In the genomic region with DNA sequence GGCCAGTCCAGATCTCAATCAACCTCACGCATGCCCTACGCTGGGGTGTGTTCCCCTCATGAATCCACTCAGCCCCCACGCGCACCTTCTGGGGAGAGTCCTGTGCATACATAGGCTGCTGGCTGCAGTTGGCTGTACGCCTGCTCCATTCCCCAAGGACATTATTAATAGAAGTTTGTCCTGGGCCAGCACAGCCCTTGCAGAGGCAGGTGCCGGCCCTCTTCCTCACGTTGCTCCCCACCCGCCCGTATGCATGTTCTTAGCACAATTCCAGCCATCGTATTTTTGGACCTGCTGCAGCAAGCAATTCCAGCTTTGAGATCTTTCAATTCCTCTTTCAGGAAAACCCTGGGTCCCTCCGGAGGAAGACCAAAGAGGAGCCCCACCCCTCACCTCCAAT, we compare ENCODE assay signal across 10 mouse cellular contexts. TPM values are rescaled to one million over a fixed set of nuclear protein-coding genes. Genes with fewer than 3 reads are reported as not detected.
A peak's percentile ranks its signal among the peaks of the same experiment; 100 is the strongest.
DNase-seq lines count a peak whose midpoint lies in the region; TF ChIP-seq lines count a peak whose summit lies in the region.
"Had no signal": no experiment of that assay in that cellular context is flagged by ENCODE, and none has a peak within 500 bp of the region (broad histone marks: within the 10 kb centered on the region; RNA-seq: fewer than 3 reads in every experiment).

No protein-coding gene starts in this region.

- WGBS in olfactory bulb, adult 2 months: 58% methylated on average over 11 of the region's 11 CpGs

- no peak for TF ChIP-seq CTCF in layer of hippocampus, adult 2 months (conservative IDR thresholded peaks at IDR 0.05)
- no peak for TF ChIP-seq CTCF in embryonic fibroblast, embryonic 13.5 days (IDR thresholded peaks at IDR 0.05; ENCODE audit: borderline replicate concordance, insufficient read depth, low read length)
- TF ChIP-seq CTCF in olfactory bulb, adult 2 months (IDR thresholded peaks at IDR 0.05; ENCODE audit: insufficient read depth, low read depth, low read length): no peak

- H3K4me3 ChIP-seq in layer of hippocampus, adult 2 months: peak overlapping the region; percentile 66
- H3K4me3 ChIP-seq in embryonic fibroblast, embryonic 13.5 days (ENCODE audit: insufficient read depth, low read length): peak overlapping the region; percentile 46; the same call in 1 of the 2 replicates
- peak overlapping the region; percentile 15 for H3K4me3 ChIP-seq in olfactory bulb, adult 2 months (ENCODE audit: insufficient read depth, low read depth, low read length)

- no peak for TF ChIP-seq POLR2A in embryonic fibroblast, embryonic 13.5 days (IDR thresholded peaks at IDR 0.05; ENCODE audit: low read depth, low read length)
- no peak for TF ChIP-seq POLR2A in olfactory bulb, adult 2 months (IDR thresholded peaks at IDR 0.05; ENCODE audit: insufficient read depth, low read depth, low read length)

- intact Hi-C loops in heart, postnatal 14 days (cut with DNase I): loop anchor here (2.0 kb wide), 2 partner anchors 38 to 56 kb away; no protein-coding TSS in a partner anchor

- H3K27ac ChIP-seq in layer of hippocampus, adult 2 months: no peak overlapping the region; the same call in 1 of the 2 replicates
- no peak overlapping the region for H3K27ac ChIP-seq in embryonic fibroblast, embryonic 13.5 days (ENCODE audit: insufficient read depth, low read length)
- H3K27ac ChIP-seq in olfactory bulb, adult 2 months (ENCODE audit: insufficient read depth, low read depth, low read length): no peak overlapping the region

- H3K4me1 ChIP-seq in embryonic fibroblast, embryonic 13.5 days (ENCODE audit: control insufficient read depth, insufficient read depth, low read length): no peaks in the 10 kb centered on the region
- peaks cover 32% of the 10 kb centered on the region for H3K4me1 ChIP-seq in olfactory bulb, adult 2 months (ENCODE audit: control insufficient read depth, insufficient read depth, low read length)

- no peak for DNase-seq in layer of hippocampus, adult 2 months (ENCODE audit: low spot score in 2 of 2)
- DNase-seq in layer of hippocampus, postnatal 36 days: no peak
- peak; percentile 76 to 78 for DNase-seq in heart, postnatal 14 days
- peak; percentile 71 for DNase-seq in kidney, postnatal 14 days
- DNase-seq in adipocyte (ENCODE audit: low spot score): no peak
- DNase-seq in right cerebral cortex, postnatal 4 days: no peak

RNA-seq across cellular contexts. Expression of a gene that starts 1.3 kb away (rescaled TPM):
- 10 to 100 TPM; 81.2 to 85.1 TPM for total RNA-seq in layer of hippocampus, adult 2 months (2021)
- 10 to 100 TPM; 81.3 to 85.0 TPM for total RNA-seq in layer of hippocampus, postnatal 36 days (2021)
- 111 and 131 TPM in 2 replicates for polyA plus RNA-seq in embryonic fibroblast, embryonic 13.5 days (2011; ENCODE audit: insufficient read length, low read depth, missing spikeins)
- 100 to 1,000 TPM; 121 to 122 TPM for total RNA-seq in heart, postnatal 14 days (2021)
- polyA plus RNA-seq in olfactory bulb, adult 2 months (2012; ENCODE audit: insufficient read depth, insufficient read length, low replicate concordance, missing spikeins): not detected in 2 replicates
- total RNA-seq: CH12.LX had no signal

RNA-seq across cellular contexts. Expression of a gene that starts 58.0 kb away (rescaled TPM):
- 1 to 10 TPM; 5.2 TPM for total RNA-seq in layer of hippocampus, adult 2 months (2021)
- total RNA-seq in layer of hippocampus, postnatal 36 days (2021): 1 to 10 TPM; 4.4 to 5.1 TPM
- not detected in 2 replicates for polyA plus RNA-seq in embryonic fibroblast, embryonic 13.5 days (2011; ENCODE audit: insufficient read length, low read depth, missing spikeins)
- 10 to 100 TPM; 13.8 to 14.6 TPM for total RNA-seq in heart, postnatal 14 days (2021)
- not detected in 2 replicates for polyA plus RNA-seq in olfactory bulb, adult 2 months (2012; ENCODE audit: insufficient read depth, insufficient read length, low replicate concordance, missing spikeins)
- total RNA-seq: CH12.LX; common myeloid progenitor, adult 5-6 weeks had no signal

Comparison
In these comparisons a context has a peak if more than half of its experiments do, and no peak if none do; other contexts are left out.
1. DNase-seq: peak in heart, postnatal 14 days (2 of 2) and kidney, postnatal 14 days (single experiment); none in layer of hippocampus, adult 2 months (0 of 2), layer of hippocampus, postnatal 36 days (0 of 2), adipocyte (single experiment) and right cerebral cortex, postnatal 4 days (single experiment).
2. H3K4me3 ChIP-seq: peak in every context shown above with its lines; median percentile 66 in layer of hippocampus, adult 2 months; 46 in embryonic fibroblast, embryonic 13.5 days; 15 in olfactory bulb, adult 2 months.